Mouse (Mus musculus) olfactory bulb, adult 2 months (tissue): ENCODE data around the gene Vmn2r27.
A peak's percentile ranks its signal among the peaks of the same experiment; 100 is the strongest.

ENCODE experiments used
- CTCF ChIP-seq: fragments of 200-500 bp; IDR thresholded peaks from 2 replicates; pipeline ENCODE4 v1.5.1; 2012; ENCODE audit warnings: low read depth, mild to moderate bottlenecking, low read length, moderate library complexity; ENCODE audit not compliant: insufficient read depth
- POLR2A ChIP-seq: fragments of 200-500 bp; IDR thresholded peaks from 2 replicates; pipeline ENCODE4 v1.6.1; 2012; ENCODE audit warnings: mild to moderate bottlenecking, low read depth, low read length, moderate library complexity; ENCODE audit not compliant: insufficient read depth

- peak; percentile 63 for TF ChIP-seq CTCF
- no peak for TF ChIP-seq POLR2A
Observed at GRCm38 (mm10) chr6:124260198-124260931, 28.7 kb upstream of the Vmn2r27 start.
